Mouse (Mus musculus) olfactory bulb, adult 2 months (tissue): ENCODE measurements around the gene Nudt3.

ENCODE experiments used
- CTCF ChIP-seq: fragments of 200-500 bp; IDR thresholded peaks from 2 replicates; pipeline ENCODE4 v1.5.1; 2012; ENCODE audit warnings: low read depth, mild to moderate bottlenecking, low read length, moderate library complexity; ENCODE audit not compliant: insufficient read depth
- POLR2A ChIP-seq: fragments of 200-500 bp; IDR thresholded peaks from 2 replicates; pipeline ENCODE4 v1.6.1; 2012; ENCODE audit warnings: mild to moderate bottlenecking, low read depth, low read length, moderate library complexity; ENCODE audit not compliant: insufficient read depth

DNA sequence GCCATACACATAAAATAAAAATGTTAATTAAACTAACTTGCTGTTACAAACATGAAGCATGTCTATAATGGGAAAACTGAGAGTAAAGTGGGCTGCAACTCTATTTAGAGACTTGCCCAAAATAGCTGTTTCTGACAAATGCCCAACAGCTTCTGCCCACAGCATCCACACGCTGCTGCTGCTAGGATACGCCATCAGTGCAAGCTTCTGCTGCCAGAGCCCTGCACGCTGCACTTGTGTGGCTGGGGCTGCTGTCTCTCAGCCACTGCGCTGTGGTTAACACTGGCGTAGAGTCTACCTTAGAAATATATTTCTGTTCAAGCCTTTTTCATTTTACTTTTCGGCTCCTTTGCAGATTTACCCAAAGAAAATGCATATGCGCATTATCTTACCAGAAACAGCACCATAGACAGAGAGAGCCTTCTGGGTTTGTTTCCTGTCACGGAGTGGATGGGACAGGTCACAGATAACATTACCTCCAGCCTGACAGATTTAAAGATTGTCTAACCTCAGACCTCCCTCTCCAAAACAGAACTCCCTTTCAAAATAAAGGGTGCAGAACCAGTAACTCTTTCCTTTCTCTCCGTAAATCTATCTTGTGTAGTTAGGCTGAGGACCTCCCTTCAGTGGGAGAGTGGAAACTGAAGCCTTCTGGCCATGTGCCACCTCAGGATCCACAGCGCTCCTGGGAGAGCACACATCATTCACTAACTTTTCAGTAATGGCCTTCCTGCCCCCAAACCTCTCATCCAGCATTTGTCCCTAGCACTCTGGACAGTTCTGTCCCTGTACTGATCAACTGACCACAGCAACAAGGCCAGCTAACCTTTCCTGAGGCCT lies 12.4 kb downstream of the Nudt3 start:
- TF ChIP-seq POLR2A (no peak), CTCF (no peak)
